Mouse (Mus musculus): ENCODE measurements around the gene Atp8b5. TPM values are rescaled to one million over a fixed set of nuclear protein-coding genes. Genes with fewer than 3 reads are reported as not detected.

The Atp8b5 gene
- polyA plus RNA-seq, 1 experiment from 2014 or later: 0.15 TPM

GRCm38 (mm10) chr4:43381408-43382154 lies 114.6 kb downstream of the Atp8b5 start, which contains the start of gene Rusc2:
Rusc2 (plus strand) TSS chr4:43381979.
- peak within 1 kb of the TSS; percentile 61 for H3K9ac ChIP-seq (ENCODE audit: low read length)
- 0 out of 2 replicates have a peak, but pooled peaks cover 2% of the 10 kb centered on the region for H3K4me1 ChIP-seq (ENCODE audit: control insufficient read depth, insufficient read depth, low read length)
- WGBS: 1% methylated on average over 54 of the region's 63 CpGs
- no peaks in the 10 kb centered on the region for H3K9me3 ChIP-seq (ENCODE audit: control insufficient read depth, low read length)
- H3K27me3 ChIP-seq (ENCODE audit: control insufficient read depth, insufficient read depth, low read length): peaks cover 8% of the 10 kb centered on the region; the same call in 1 of the 2 replicates
- H3K36me3 ChIP-seq (ENCODE audit: control insufficient read depth, insufficient read depth, low read length): no peaks in the 10 kb centered on the region
- peak; percentile 89 for DNase-seq (ENCODE audit: low spot score)
- H3K27ac ChIP-seq (replicated peaks; ENCODE audit: low read depth, low read length): no peak within 1 kb of the TSS
- H3K4me3 ChIP-seq (ENCODE audit: low read depth, low read length): peak within 1 kb of the TSS; percentile 44
- peak within 1 kb of the TSS; percentile 89 for H3K4me2 ChIP-seq (ENCODE audit: low read depth, severe bottlenecking)
- ATAC-seq (ENCODE audit: insufficient number of reproducible peaks, low FRiP score, low TSS enrichment, low read depth): peak; percentile 79

- 8% methylated on average over 24 of the region's 33 CpGs for WGBS
- Histone ChIP-seq H3K4me2 (ENCODE audit: low read depth, severe bottlenecking) (peak overlapping the region; percentile 89), H3K4me3 (ENCODE audit: low read depth, low read length) (peak overlapping the region; percentile 44), H3K27me3 (ENCODE audit: control insufficient read depth, insufficient read depth, low read length) (peaks cover 8% of the 10 kb centered on the region; the same call in 1 of the 2 replicates), H3K4me1 (ENCODE audit: control insufficient read depth, insufficient read depth, low read length) (0 out of 2 replicates have a peak, but pooled peaks cover 2% of the 10 kb centered on the region), H3K9ac (ENCODE audit: low read length) (peak overlapping the region; percentile 61), H3K9me3 (ENCODE audit: control insufficient read depth, low read length) (no peaks in the 10 kb centered on the region), H3K27ac (replicated peaks; ENCODE audit: low read depth, low read length) (no peak overlapping the region), H3K36me3 (ENCODE audit: control insufficient read depth, insufficient read depth, low read length) (no peaks in the 10 kb centered on the region)
- peak; percentile 78 for ATAC-seq (ENCODE audit: insufficient number of reproducible peaks, low FRiP score, low TSS enrichment, low read depth)
- DNase-seq (ENCODE audit: low spot score): no peak
These were observed 115.4 kb downstream of the Atp8b5 start for GRCm38 (mm10) chr4:43382155-43383020.

- ATAC-seq (ENCODE audit: insufficient number of reproducible peaks, low FRiP score, low TSS enrichment, low read depth) (no peak), DNase-seq (ENCODE audit: low spot score) (no peak)
- Histone ChIP-seq H3K4me3 (ENCODE audit: low read depth, low read length) (no peak overlapping the region), H3K36me3 (ENCODE audit: control insufficient read depth, insufficient read depth, low read length) (no peaks in the 10 kb centered on the region), H3K9ac (ENCODE audit: low read length) (no peak overlapping the region), H3K4me2 (ENCODE audit: low read depth, severe bottlenecking) (no peak overlapping the region), H3K9me3 (ENCODE audit: control insufficient read depth, low read length) (no peaks in the 10 kb centered on the region), H3K27ac (replicated peaks; ENCODE audit: low read depth, low read length) (no peak overlapping the region), H3K27me3 (ENCODE audit: control insufficient read depth, insufficient read depth, low read length) (peaks cover 8% of the 10 kb centered on the region; the same call in 1 of the 2 replicates), H3K4me1 (ENCODE audit: control insufficient read depth, insufficient read depth, low read length) (0 out of 2 replicates have a peak, but pooled peaks cover 2% of the 10 kb centered on the region)
- WGBS: 68% methylated on average over 11 of the region's 11 CpGs
These were observed 116.5 kb downstream of the Atp8b5 start for GRCm38 (mm10) chr4:43383246-43384082.

GRCm38 (mm10) chr4:43384083-43384460 lies 117.1 kb downstream of the Atp8b5 start:
- DNase-seq (ENCODE audit: low spot score): no peak
- Histone ChIP-seq H3K4me1 (ENCODE audit: control insufficient read depth, insufficient read depth, low read length) (0 out of 2 replicates have a peak, but pooled peaks cover 2% of the 10 kb centered on the region), H3K27ac (replicated peaks; ENCODE audit: low read depth, low read length) (no peak overlapping the region), H3K4me2 (ENCODE audit: low read depth, severe bottlenecking) (no peak overlapping the region), H3K36me3 (ENCODE audit: control insufficient read depth, insufficient read depth, low read length) (no peaks in the 10 kb centered on the region), H3K27me3 (ENCODE audit: control insufficient read depth, insufficient read depth, low read length) (peaks cover 8% of the 10 kb centered on the region; the same call in 1 of the 2 replicates), H3K4me3 (ENCODE audit: low read depth, low read length) (no peak overlapping the region), H3K9me3 (ENCODE audit: control insufficient read depth, low read length) (no peaks in the 10 kb centered on the region), H3K9ac (ENCODE audit: low read length) (no peak overlapping the region)
- WGBS: 82% methylated on average over 5 of the region's 5 CpGs
- no peak for ATAC-seq (ENCODE audit: insufficient number of reproducible peaks, low FRiP score, low TSS enrichment, low read depth)

GRCm38 (mm10) chr4:43384541-43384940 lies 117.6 kb downstream of the Atp8b5 start:
- Histone ChIP-seq H3K4me1 (ENCODE audit: control insufficient read depth, insufficient read depth, low read length) (0 out of 2 replicates have a peak, but pooled peaks cover 2% of the 10 kb centered on the region), H3K9ac (ENCODE audit: low read length) (no peak overlapping the region), H3K4me3 (ENCODE audit: low read depth, low read length) (no peak overlapping the region), H3K27ac (replicated peaks; ENCODE audit: low read depth, low read length) (no peak overlapping the region), H3K4me2 (ENCODE audit: low read depth, severe bottlenecking) (no peak overlapping the region), H3K27me3 (ENCODE audit: control insufficient read depth, insufficient read depth, low read length) (peaks cover 8% of the 10 kb centered on the region; the same call in 1 of the 2 replicates), H3K36me3 (ENCODE audit: control insufficient read depth, insufficient read depth, low read length) (no peaks in the 10 kb centered on the region), H3K9me3 (ENCODE audit: control insufficient read depth, low read length) (no peaks in the 10 kb centered on the region)
- DNase-seq (ENCODE audit: low spot score) (no peak), ATAC-seq (ENCODE audit: insufficient number of reproducible peaks, low FRiP score, low TSS enrichment, low read depth) (no peak)
- WGBS: 91% methylated on average over 3 of the region's 3 CpGs

- H3K4me2 ChIP-seq (ENCODE audit: low read depth, severe bottlenecking): no peak overlapping the region
- H3K9ac ChIP-seq (ENCODE audit: low read length): no peak overlapping the region
- DNase-seq (ENCODE audit: low spot score) (no peak), ATAC-seq (ENCODE audit: insufficient number of reproducible peaks, low FRiP score, low TSS enrichment, low read depth) (no peak)
- no peaks in the 10 kb centered on the region for H3K27me3 ChIP-seq (ENCODE audit: control insufficient read depth, insufficient read depth, low read length)
- H3K9me3 ChIP-seq (ENCODE audit: control insufficient read depth, low read length): no peaks in the 10 kb centered on the region
- no peak overlapping the region for H3K27ac ChIP-seq (replicated peaks; ENCODE audit: low read depth, low read length)
- H3K36me3 ChIP-seq (ENCODE audit: control insufficient read depth, insufficient read depth, low read length): no peaks in the 10 kb centered on the region
- no peaks in the 10 kb centered on the region for H3K4me1 ChIP-seq (ENCODE audit: control insufficient read depth, insufficient read depth, low read length)
- H3K4me3 ChIP-seq (ENCODE audit: low read depth, low read length): no peak overlapping the region
These were observed 120.0 kb downstream of the Atp8b5 start for GRCm38 (mm10) chr4:43386932-43387331.

- H3K36me3 ChIP-seq (ENCODE audit: control insufficient read depth, insufficient read depth, low read length): no peaks in the 10 kb centered on the region
- no peaks in the 10 kb centered on the region for H3K27me3 ChIP-seq (ENCODE audit: control insufficient read depth, insufficient read depth, low read length)
- H3K4me2 ChIP-seq (ENCODE audit: low read depth, severe bottlenecking): no peak overlapping the region
- DNase-seq (ENCODE audit: low spot score) (no peak), ATAC-seq (ENCODE audit: insufficient number of reproducible peaks, low FRiP score, low TSS enrichment, low read depth) (no peak)
- H3K9me3 ChIP-seq (ENCODE audit: control insufficient read depth, low read length): no peaks in the 10 kb centered on the region
- 0 out of 2 replicates have a peak, but pooled peaks cover under 1% of the 10 kb centered on the region for H3K4me1 ChIP-seq (ENCODE audit: control insufficient read depth, insufficient read depth, low read length)
- no peak overlapping the region for H3K9ac ChIP-seq (ENCODE audit: low read length)
- no peak overlapping the region for H3K27ac ChIP-seq (replicated peaks; ENCODE audit: low read depth, low read length)
- no peak overlapping the region for H3K4me3 ChIP-seq (ENCODE audit: low read depth, low read length)
- 84% methylated on average over 2 of the region's 2 CpGs for WGBS
These were observed 122.4 kb downstream of the Atp8b5 start for GRCm38 (mm10) chr4:43389390-43389789.
